Mouse (Mus musculus) intestine, postnatal 0 days (tissue): ENCODE measurements at regions not wholly inside any gene's neighbourhood (a gene's known extent, or its start where the extent isn't known, plus 50 kb on each side); places are given as distances from the start of the nearest gene placed in this dataset.
A peak's percentile ranks its signal among the peaks of the same experiment; 100 is the strongest.

Experiments
- ATAC-seq: fragments of 200-750 bp; cut with Nextera tagmentation; 2 replicates; pipeline ENCODE4 v1.8.0; 2017; ENCODE audit warnings: mild to moderate bottlenecking, moderate TSS enrichment, moderate library complexity
- H3K27ac ChIP-seq: fragments of 300-500 bp; sonication (generic); 2 replicates; pipeline ENCODE4 v1.5.1; 2014; ENCODE audit warnings: mild to moderate bottlenecking, low read depth, low read length, moderate library complexity
- H3K27me3 ChIP-seq: fragments of 300-500 bp; sonication (generic); replicated peaks from 2 replicates; pipeline ENCODE4 v1.6.1; 2014; ENCODE audit warnings: low read length, mixed read lengths; ENCODE audit not compliant: control insufficient read depth, insufficient read depth
- H3K36me3 ChIP-seq: fragments of 300-500 bp; sonication (generic); 2 replicates; pipeline ENCODE4 v1.6.1; 2014; ENCODE audit warnings: mild to moderate bottlenecking, moderate library complexity; ENCODE audit not compliant: control insufficient read depth, insufficient read depth
- H3K4me1 ChIP-seq: fragments of 300-500 bp; sonication (generic); replicated peaks from 2 replicates; pipeline ENCODE4 v1.6.1; 2014; ENCODE audit warnings: antibody characterized with exemption, low read length, mixed read lengths; ENCODE audit not compliant: control insufficient read depth, insufficient read depth
- H3K4me2 ChIP-seq: fragments of 300-500 bp; sonication (generic); replicated peaks from 2 replicates; pipeline ENCODE4 v1.6.1; 2014; ENCODE audit warnings: low read depth, mild to moderate bottlenecking, moderate library complexity
- H3K4me3 ChIP-seq: fragments of 300-500 bp; sonication (generic); 2 replicates; pipeline ENCODE4 v1.5.1; 2014; ENCODE audit warnings: low read depth, low read length
- H3K9ac ChIP-seq: fragments of 300-500 bp; sonication (generic); 2 replicates; pipeline ENCODE4 v1.6.1; 2014; ENCODE audit warnings: mild to moderate bottlenecking, low read depth, low read length
- H3K9me3 ChIP-seq: fragments of 300-500 bp; sonication (generic); 2 replicates; pipeline ENCODE4 v1.6.1; 2016; ENCODE audit warnings: mixed run types; ENCODE audit not compliant: control insufficient read depth
- CTCF ChIP-seq: sonication (generic); IDR thresholded peaks from 2 replicates; pipeline ENCODE4 v1.5.1; 2016; ENCODE audit warnings: low read depth, mild to moderate bottlenecking, control low read depth, antibody characterized with exemption, moderate library complexity
- WGBS: fragments of 180-500 bp; shearing (Covaris S2); extraction: QIAGEN DNeasy Blood & Tissue Kit; methylation state at CpG from one replicate; pipeline ENCODE4 v1.1.7; 2014; 5-methylcytosine and 5-hydroxymethylcytosine counted together

DNA sequence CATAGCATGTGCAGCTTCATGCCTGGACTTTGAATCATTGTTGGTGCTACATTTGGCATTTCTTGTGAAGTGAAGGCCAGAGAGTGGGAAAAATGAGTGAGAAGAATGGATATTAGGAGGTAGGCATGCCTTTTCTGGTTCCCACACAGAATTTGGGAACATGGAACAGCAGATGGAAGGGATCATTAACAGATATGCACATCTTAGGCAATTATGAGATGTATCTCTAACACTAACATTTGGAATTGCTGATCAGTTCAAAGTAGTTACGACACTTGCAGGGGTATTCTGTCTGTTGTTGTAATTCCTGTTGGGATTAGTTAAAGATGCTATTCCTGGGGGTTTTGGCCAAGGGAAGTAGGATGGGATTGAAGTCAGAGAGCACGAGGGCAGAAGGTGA, 2164.4 kb downstream of the 4930444P10Rik start:
- no peak overlapping the region for H3K4me3 ChIP-seq
- WGBS = 80% methylated on average over 2 of the region's 2 CpGs
- H3K36me3 ChIP-seq = no peaks in the 10 kb centered on the region
- TF ChIP-seq CTCF = no peak
- no peak overlapping the region for H3K9ac ChIP-seq
- no peaks in the 10 kb centered on the region for H3K9me3 ChIP-seq
- no peak overlapping the region for H3K4me2 ChIP-seq
- ATAC-seq = no peak
- no peaks in the 10 kb centered on the region for H3K4me1 ChIP-seq
- no peaks in the 10 kb centered on the region for H3K27me3 ChIP-seq
- no peak overlapping the region for H3K27ac ChIP-seq

DNA sequence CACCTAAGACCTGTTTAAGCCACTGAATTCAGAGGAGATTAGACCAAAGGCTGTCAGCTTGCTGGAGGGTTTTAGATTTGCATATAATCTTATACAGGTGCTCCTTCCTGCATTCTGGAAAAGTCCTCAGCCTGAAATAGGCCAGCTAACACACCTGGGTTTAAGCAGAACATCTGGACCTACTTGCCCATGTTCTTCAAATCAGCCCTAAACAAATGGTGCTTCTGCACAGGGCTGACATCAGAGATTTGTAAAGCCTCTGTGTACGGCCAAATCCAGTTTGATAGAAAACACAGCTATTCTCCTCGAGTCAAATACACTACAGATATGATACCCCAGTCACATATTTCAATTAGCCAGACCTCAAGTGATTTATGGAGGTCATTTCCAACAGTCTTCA, 2165.2 kb downstream of the 4930444P10Rik start:
- H3K4me1 ChIP-seq = no peaks in the 10 kb centered on the region
- 54% methylated on average over 2 of the region's 2 CpGs for WGBS
- ATAC-seq = no peak
- no peak overlapping the region for H3K27ac ChIP-seq
- no peak for TF ChIP-seq CTCF
- no peak overlapping the region for H3K4me2 ChIP-seq
- no peak overlapping the region for H3K9ac ChIP-seq
- no peaks in the 10 kb centered on the region for H3K9me3 ChIP-seq
- H3K4me3 ChIP-seq = no peak overlapping the region
- H3K36me3 ChIP-seq = no peaks in the 10 kb centered on the region
- no peaks in the 10 kb centered on the region for H3K27me3 ChIP-seq

DNA sequence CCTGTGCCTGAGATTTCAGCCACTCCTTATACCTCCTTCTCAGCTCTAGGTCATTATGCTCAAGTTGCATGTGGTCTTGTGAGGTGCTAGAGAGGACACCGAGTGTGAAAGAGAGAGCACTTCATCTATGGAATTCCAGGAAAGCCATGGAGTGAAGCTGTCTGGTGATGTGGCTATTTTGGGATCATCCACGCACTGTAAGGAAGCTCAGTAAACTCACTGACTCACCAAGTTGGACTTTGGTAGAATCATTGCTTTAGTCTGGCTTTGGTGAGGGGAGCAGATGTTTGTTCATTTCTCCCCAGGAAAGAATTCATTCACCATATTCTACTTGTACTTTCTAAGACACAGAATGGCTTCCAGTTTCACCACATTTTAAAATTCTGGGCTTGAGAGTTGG, 2167.1 kb downstream of the 4930444P10Rik start:
- ATAC-seq = no peak
- Histone ChIP-seq H3K27me3 (no peaks in the 10 kb centered on the region), H3K4me1 (no peaks in the 10 kb centered on the region), H3K36me3 (no peaks in the 10 kb centered on the region), H3K27ac (no peak overlapping the region), H3K9me3 (no peaks in the 10 kb centered on the region), H3K4me2 (no peak overlapping the region), H3K4me3 (no peak overlapping the region), H3K9ac (no peak overlapping the region)
- no peak for TF ChIP-seq CTCF
- WGBS = 77% methylated on average over 2 of the region's 2 CpGs

DNA sequence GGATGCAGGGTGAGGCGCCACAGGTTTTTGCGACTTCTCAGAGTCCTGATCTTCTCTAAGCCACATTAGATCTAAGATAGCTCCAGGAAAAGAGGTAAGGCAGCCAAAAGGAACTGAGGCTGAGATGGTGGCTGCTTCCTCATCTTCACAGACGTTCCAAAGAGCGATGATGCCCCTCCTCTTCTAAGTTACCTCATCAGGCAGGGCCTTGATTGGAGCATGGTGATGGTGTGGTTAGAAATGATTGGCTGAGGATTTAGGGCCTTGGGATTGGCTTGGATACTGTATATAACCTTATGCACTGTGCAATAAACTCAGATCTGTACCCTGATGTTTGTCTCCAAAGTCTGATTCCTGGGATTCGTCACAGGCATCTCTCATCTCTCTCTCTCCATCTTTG, 2177.9 kb downstream of the 4930444P10Rik start:
- Histone ChIP-seq H3K9ac (no peak overlapping the region), H3K4me3 (no peak overlapping the region), H3K27ac (no peak overlapping the region), H3K4me2 (no peak overlapping the region), H3K9me3 (no peaks in the 10 kb centered on the region), H3K27me3 (no peaks in the 10 kb centered on the region), H3K4me1 (no peaks in the 10 kb centered on the region), H3K36me3 (no peaks in the 10 kb centered on the region)
- no peak for TF ChIP-seq CTCF
- no peak for ATAC-seq
- 90% methylated on average over 5 of the region's 5 CpGs for WGBS

DNA sequence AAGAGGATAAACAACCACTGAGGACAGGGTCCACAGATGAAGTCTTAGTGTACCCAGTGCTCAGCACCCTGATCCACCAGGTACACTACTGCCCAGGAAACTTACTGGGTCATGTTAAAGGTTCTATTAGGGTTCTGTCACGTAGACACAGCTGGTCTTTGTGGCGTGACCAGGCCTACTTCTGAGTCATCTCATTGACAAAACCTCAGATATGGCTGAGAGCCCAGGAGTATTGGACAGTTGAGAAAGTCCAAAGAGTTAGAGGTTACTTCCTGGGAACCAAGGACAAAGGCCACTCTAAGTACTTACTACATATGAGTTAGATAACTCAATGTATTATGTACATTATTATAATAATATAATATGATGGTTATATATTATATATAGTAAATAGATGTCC, 2214.0 kb downstream of the 4930444P10Rik start:
- H3K4me3 ChIP-seq = no peak overlapping the region
- no peaks in the 10 kb centered on the region for H3K27me3 ChIP-seq
- H3K9me3 ChIP-seq = no peaks in the 10 kb centered on the region
- no peaks in the 10 kb centered on the region for H3K36me3 ChIP-seq
- H3K9ac ChIP-seq = no peak overlapping the region
- H3K4me1 ChIP-seq = no peaks in the 10 kb centered on the region
- H3K4me2 ChIP-seq = no peak overlapping the region
- whole genome bisulfite sequencing = 85% methylated on average over 2 of the region's 2 CpGs
- no peak for TF ChIP-seq CTCF
- H3K27ac ChIP-seq = no peak overlapping the region
- ATAC-seq = no peak

DNA sequence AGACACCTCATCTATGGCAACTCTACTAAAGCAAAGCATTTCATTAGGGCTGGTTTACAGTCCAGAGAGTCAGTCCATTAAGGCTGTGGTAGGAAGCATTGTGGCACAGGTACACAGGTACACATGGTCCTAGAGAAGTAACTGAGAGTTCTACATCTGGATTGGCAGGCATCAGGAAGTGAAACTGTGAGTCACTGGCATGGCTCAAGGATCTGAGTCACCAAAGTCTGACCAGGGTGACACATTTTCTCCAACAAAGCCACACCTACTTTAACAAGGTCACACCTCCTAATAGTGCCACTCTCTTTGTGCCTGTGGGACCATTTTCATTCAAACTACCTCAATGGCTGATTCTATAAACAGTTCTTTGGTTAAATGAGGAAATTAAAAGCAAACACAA, 2219.2 kb downstream of the 4930444P10Rik start:
- TF ChIP-seq CTCF = no peak
- Histone ChIP-seq H3K9ac (no peak overlapping the region), H3K27ac (no peak overlapping the region), H3K27me3 (no peaks in the 10 kb centered on the region), H3K4me2 (no peak overlapping the region), H3K36me3 (no peaks in the 10 kb centered on the region), H3K9me3 (no peaks in the 10 kb centered on the region), H3K4me3 (no peak overlapping the region), H3K4me1 (no peaks in the 10 kb centered on the region)
- ATAC-seq = peak; percentile 64

DNA sequence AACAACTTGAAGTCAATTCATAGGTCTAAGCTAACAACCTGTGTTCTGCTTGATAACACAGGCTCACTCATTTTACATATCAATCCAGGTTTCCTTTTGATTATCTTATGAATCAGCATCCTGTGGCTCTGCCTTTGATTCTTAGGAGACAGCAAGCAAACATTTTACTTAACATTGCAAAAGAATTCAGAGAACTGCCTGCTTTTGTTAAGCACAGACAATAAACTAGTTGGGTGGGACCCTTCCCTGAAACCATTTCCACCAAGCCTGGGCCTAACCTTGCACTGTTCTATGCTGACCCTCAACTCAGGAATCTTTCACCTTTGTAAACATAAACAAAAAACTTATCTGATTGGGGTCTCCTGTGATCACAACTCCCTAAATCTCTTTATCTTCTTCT, 2220.6 kb downstream of the 4930444P10Rik start:
- no peak overlapping the region for H3K4me3 ChIP-seq
- H3K4me2 ChIP-seq = no peak overlapping the region
- no peaks in the 10 kb centered on the region for H3K27me3 ChIP-seq
- H3K9ac ChIP-seq = no peak overlapping the region
- no peaks in the 10 kb centered on the region for H3K4me1 ChIP-seq
- no peaks in the 10 kb centered on the region for H3K36me3 ChIP-seq
- H3K27ac ChIP-seq = no peak overlapping the region
- TF ChIP-seq CTCF = no peak
- no peaks in the 10 kb centered on the region for H3K9me3 ChIP-seq
- ATAC-seq = no peak
